Mouse (Mus musculus) cerebellum, postnatal 25 days (tissue): ENCODE measurements around the gene Epb41l3.

Experiments
- DNase-seq, 2 experiments: peaks; one replicate each; pipeline ENCODE4 v3.0.0; 2021; ENCODE audit warnings: mixed read lengths in 2 of 2

Gene Epb41l3

GRCm38 (mm10) chr17:69075501-69076237, at the start of gene Epb41l3:
Epb41l3 (plus strand) TSS chr17:69075683.
- peak; percentile 92 to 96 for DNase-seq

GRCm38 (mm10) chr17:69038760-69039675, 36.5 kb upstream of the Epb41l3 start:
- DNase-seq, result no peak

GRCm38 (mm10) chr17:69041516-69041915, 34.0 kb upstream of the Epb41l3 start:
- no peak for DNase-seq

GRCm38 (mm10) chr17:69048826-69049225, 26.7 kb upstream of the Epb41l3 start:
- DNase-seq, result no peak

GRCm38 (mm10) chr17:69054029-69054428, 21.5 kb upstream of the Epb41l3 start:
- no peak for DNase-seq

- DNase-seq, result no peak
Observed at GRCm38 (mm10) chr17:69059760-69060159, 15.7 kb upstream of the Epb41l3 start.

GRCm38 (mm10) chr17:69060388-69060787, 15.1 kb upstream of the Epb41l3 start:
- DNase-seq, result no peak

GRCm38 (mm10) chr17:69061883-69062745, 13.4 kb upstream of the Epb41l3 start:
- no peak for DNase-seq

- DNase-seq, result no peak
Observed at GRCm38 (mm10) chr17:69067937-69068739, 7.3 kb upstream of the Epb41l3 start.

GRCm38 (mm10) chr17:69074095-69074494, 1.4 kb upstream of the Epb41l3 start:
- DNase-seq, result no peak

- peak; percentile 90 to 92 for DNase-seq
Observed at GRCm38 (mm10) chr17:69076238-69076625, 749 bp downstream of the Epb41l3 start.

- peak; percentile 60 to 62 for DNase-seq
Observed at GRCm38 (mm10) chr17:69076747-69077543, 1.5 kb downstream of the Epb41l3 start.

- no peak for DNase-seq
Observed at GRCm38 (mm10) chr17:69077544-69077920, 2.0 kb downstream of the Epb41l3 start.

GRCm38 (mm10) chr17:69082316-69082715, 6.8 kb downstream of the Epb41l3 start:
- DNase-seq, result peak; percentile 34 to 63

- DNase-seq, result no peak
Observed at GRCm38 (mm10) chr17:69091618-69092017, 16.1 kb downstream of the Epb41l3 start.

GRCm38 (mm10) chr17:69097068-69097467, 21.6 kb downstream of the Epb41l3 start:
- DNase-seq, result no peak

GRCm38 (mm10) chr17:69097955-69098354, 22.5 kb downstream of the Epb41l3 start:
- DNase-seq, result peak; percentile 46 to 53

- DNase-seq, result no peak
Observed at GRCm38 (mm10) chr17:69103326-69103725, 27.8 kb downstream of the Epb41l3 start.

GRCm38 (mm10) chr17:69105035-69105798, 29.7 kb downstream of the Epb41l3 start:
- DNase-seq, result peak in 1 of 2 experiments; percentile 24

- DNase-seq, result peak; percentile 51 to 74
Observed at GRCm38 (mm10) chr17:69105799-69106401, 30.4 kb downstream of the Epb41l3 start.
